Mouse (Mus musculus) thymus, adult 2 months (tissue): ENCODE results near the gene Aplp2. TPM values are rescaled to one million over a fixed set of nuclear protein-coding genes. Genes with fewer than 3 reads are reported as not detected.

Experiments used
- DNase-seq: peaks from one replicate; pipeline ENCODE4 v3.0.0; 2021
- H3K27ac ChIP-seq: fragments of 200-500 bp; 2 replicates; pipeline ENCODE4 v1.5.1; 2012; ENCODE audit warnings: low read length, control low read depth; ENCODE audit not compliant: control insufficient read depth, insufficient read depth
- H3K27me3 ChIP-seq: fragments of 200-500 bp; 2 replicates; pipeline ENCODE4 v1.6.1; 2012; ENCODE audit warnings: mild to moderate bottlenecking, low read length, moderate library complexity, mixed read lengths; ENCODE audit not compliant: control insufficient read depth, insufficient read depth
- H3K36me3 ChIP-seq: fragments of 200-500 bp; 2 replicates; pipeline ENCODE4 v1.6.1; 2012; ENCODE audit warnings: mild to moderate bottlenecking, low read length, moderate library complexity; ENCODE audit not compliant: control insufficient read depth, insufficient read depth
- H3K4me1 ChIP-seq: fragments of 200-500 bp; replicated peaks from 2 replicates; pipeline ENCODE4 v1.6.1; 2012; ENCODE audit warnings: low read length; ENCODE audit not compliant: control insufficient read depth, insufficient read depth
- H3K4me3 ChIP-seq: fragments of 200-500 bp; 2 replicates; pipeline ENCODE4 v1.5.1; 2012; ENCODE audit warnings: mild to moderate bottlenecking, low read length, control low read depth, moderate library complexity; ENCODE audit not compliant: control insufficient read depth, insufficient read depth
- CTCF ChIP-seq: fragments of 200-500 bp; IDR thresholded peaks from 2 replicates; pipeline ENCODE4 v1.5.1; 2012; ENCODE audit warnings: mild to moderate bottlenecking, control low read depth, low read length, moderate library complexity, borderline replicate concordance; ENCODE audit not compliant: control insufficient read depth, poor library complexity, insufficient read depth; ENCODE audit errors: extremely low read depth
- POLR2A ChIP-seq: fragments of 200-500 bp; IDR thresholded peaks from 2 replicates; pipeline ENCODE4 v1.6.1; 2012; ENCODE audit warnings: mild to moderate bottlenecking, low read length, control low read depth, moderate library complexity; ENCODE audit not compliant: control insufficient read depth, poor library complexity, insufficient read depth; ENCODE audit errors: extremely low read depth
- WGBS: fragments of 180-500 bp; shearing (Covaris S2); methylation state at CpG from one replicate; pipeline ENCODE4 v1.1.7; 2018; 5-methylcytosine and 5-hydroxymethylcytosine counted together
- polyA plus RNA-seq: library from polyadenylated mRNA; depleted of rRNA; stranded (reverse); fragments of >200 nt; gene quantifications from 2 replicates; pipeline ENCODE4 v1.2.3, GENCODE M21; 2012

Aplp2 gene
- polyA plus RNA-seq, 1 experiment, result 188 TPM

GRCm38 (mm10) chr9:31210749-31211689 lies 596 bp downstream of the Aplp2 start:
- WGBS, result 1% methylated on average over 91 of the region's 93 CpGs
- H3K4me1 ChIP-seq, result peaks cover 9% of the 10 kb centered on the region
- peaks cover 5% of the 10 kb centered on the region for H3K27me3 ChIP-seq
- no peak overlapping the region for H3K27ac ChIP-seq
- peak; percentile 29 for DNase-seq
- peak overlapping the region; percentile 91 for H3K4me3 ChIP-seq
- no peak for TF ChIP-seq CTCF
- TF ChIP-seq POLR2A, result no peak
- no peaks in the 10 kb centered on the region for H3K36me3 ChIP-seq

DNA sequence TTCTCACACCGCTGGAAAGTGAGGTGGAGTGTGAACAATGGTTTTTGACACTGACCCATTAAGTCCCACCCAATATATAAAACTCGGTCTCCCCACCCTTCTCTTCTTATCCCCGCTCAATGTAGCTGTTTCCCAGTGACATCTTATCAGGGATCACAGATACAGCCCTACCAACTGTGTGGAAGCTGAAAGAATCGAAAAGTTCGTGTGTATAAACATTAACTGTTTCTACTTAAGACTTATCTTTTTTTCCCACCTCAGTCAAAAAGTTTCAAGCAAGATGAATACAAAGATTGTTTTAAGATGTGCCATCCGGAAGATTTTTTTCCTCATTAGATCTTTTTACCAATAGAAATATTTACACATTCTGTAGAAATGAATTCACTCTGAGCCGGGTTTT lies 1.5 kb downstream of the Aplp2 start:
- Histone ChIP-seq H3K4me1 (peaks cover 9% of the 10 kb centered on the region), H3K4me3 (no peak overlapping the region), H3K27ac (no peak overlapping the region), H3K36me3 (no peaks in the 10 kb centered on the region), H3K27me3 (peaks cover 5% of the 10 kb centered on the region)
- DNase-seq, result no peak
- TF ChIP-seq CTCF, result no peak
- 48% methylated on average over 7 of the region's 7 CpGs for WGBS

- no peaks in the 10 kb centered on the region for H3K36me3 ChIP-seq
- DNase-seq, result no peak
- no peak overlapping the region for H3K4me3 ChIP-seq
- TF ChIP-seq POLR2A (no peak), CTCF (no peak)
- WGBS, result 91% methylated on average over 1 of the region's 1 CpGs
- peaks cover 5% of the 10 kb centered on the region for H3K27me3 ChIP-seq
- H3K4me1 ChIP-seq, result peaks cover 9% of the 10 kb centered on the region
- no peak overlapping the region for H3K27ac ChIP-seq
These were observed 2.1 kb downstream of the Aplp2 start for GRCm38 (mm10) chr9:31209502-31209901.

DNA sequence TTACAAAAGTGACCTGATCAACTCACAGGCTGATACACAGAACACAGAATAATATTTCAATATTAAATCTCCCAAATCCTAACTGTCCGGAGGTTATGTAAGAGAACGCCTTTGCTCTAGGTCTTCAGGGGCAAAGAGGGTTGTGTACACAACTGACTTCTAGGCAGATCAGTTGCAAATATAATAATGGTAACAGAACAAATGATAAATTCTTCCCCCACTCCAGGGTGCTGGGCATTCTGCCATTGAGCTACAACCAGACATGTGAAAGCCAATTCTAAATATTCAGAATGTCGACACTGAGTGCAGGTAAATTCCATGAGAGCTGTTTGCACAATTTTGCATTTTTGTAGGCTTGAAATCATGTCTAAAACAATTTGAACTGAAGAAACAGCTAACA lies 3.9 kb downstream of the Aplp2 start:
- Histone ChIP-seq H3K4me3 (no peak overlapping the region), H3K27ac (no peak overlapping the region), H3K4me1 (peaks cover 9% of the 10 kb centered on the region), H3K27me3 (peaks cover 5% of the 10 kb centered on the region), H3K36me3 (no peaks in the 10 kb centered on the region)
- no peak for DNase-seq
- 93% methylated on average over 3 of the region's 3 CpGs for WGBS
- no peak for TF ChIP-seq CTCF
- TF ChIP-seq POLR2A, result no peak

DNA sequence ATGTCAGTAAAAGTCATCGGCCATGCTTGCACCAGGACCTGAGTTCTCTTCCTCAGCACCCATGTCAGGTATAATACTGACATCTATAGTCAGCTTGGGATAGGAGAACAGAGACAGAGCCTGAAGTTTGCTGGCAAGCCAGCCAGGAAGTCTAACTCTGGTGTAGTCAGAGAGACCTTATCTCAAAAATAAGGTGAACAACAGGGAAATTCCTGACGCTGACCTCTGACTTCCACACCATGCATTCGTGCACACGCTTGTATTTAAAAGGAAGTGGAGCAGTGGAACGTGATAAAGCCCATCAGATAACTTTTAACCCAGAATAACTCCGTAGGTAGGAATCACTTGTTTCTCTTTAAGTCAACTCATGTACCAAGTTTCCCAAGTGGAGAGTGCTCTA lies 6.9 kb downstream of the Aplp2 start:
- TF ChIP-seq POLR2A, result no peak
- no peak for TF ChIP-seq CTCF
- no peak overlapping the region for H3K4me3 ChIP-seq
- peaks cover 2% of the 10 kb centered on the region; the same call in 1 of the 2 replicates for H3K27me3 ChIP-seq
- 74% methylated on average over 6 of the region's 6 CpGs for WGBS
- DNase-seq, result no peak
- no peak overlapping the region for H3K27ac ChIP-seq
- H3K36me3 ChIP-seq, result no peaks in the 10 kb centered on the region
- H3K4me1 ChIP-seq, result no peaks in the 10 kb centered on the region

- 88% methylated on average over 16 of the region's 16 CpGs for WGBS
- no peak overlapping the region for H3K27ac ChIP-seq
- H3K27me3 ChIP-seq, result no peaks in the 10 kb centered on the region
- no peaks in the 10 kb centered on the region for H3K36me3 ChIP-seq
- TF ChIP-seq CTCF (no peak), POLR2A (no peak)
- no peak overlapping the region for H3K4me3 ChIP-seq
- no peak for DNase-seq
- H3K4me1 ChIP-seq, result no peaks in the 10 kb centered on the region
These were observed 7.9 kb downstream of the Aplp2 start for GRCm38 (mm10) chr9:31203571-31204210.
